Mouse (Mus musculus): Measurements from ENCODE around the gene Prodh2.

DNA sequence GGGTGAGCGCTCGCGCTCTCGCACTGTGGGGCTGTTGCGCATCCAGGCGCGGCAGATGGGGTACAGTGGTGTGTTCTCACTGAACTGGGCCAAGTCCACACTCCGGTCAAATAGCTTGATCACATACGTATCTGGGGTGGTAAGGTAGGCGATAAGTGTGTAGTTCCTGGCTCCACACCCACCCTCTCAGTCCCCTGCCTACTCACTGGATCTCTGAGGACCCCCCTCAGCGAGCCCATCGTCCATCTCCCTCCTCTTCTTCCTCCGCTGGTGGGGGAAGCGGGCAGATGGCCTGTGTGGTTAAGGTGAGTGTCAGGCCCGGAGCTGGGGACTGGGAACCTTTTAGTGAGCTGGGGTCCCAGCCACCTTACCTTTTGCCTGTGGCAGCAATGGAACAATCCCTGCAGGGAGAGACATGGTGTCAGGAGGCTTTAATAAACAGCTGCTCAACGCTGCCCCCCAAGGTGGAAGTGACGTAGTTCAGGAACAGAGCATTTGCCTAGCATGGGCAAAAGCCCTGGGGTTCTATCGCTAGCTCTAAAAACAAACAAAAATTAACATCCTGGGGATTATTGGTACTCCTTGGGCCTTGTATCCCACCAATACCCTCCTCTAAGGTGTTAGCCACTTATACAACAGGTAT, 63.6 kb downstream of the Prodh2 start:
- TF ChIP-seq CTCF (IDR thresholded peaks at IDR 0.05) (peak; percentile 39), EP300 (IDR thresholded peaks at IDR 0.05) (no peak)
